Mouse (Mus musculus): ENCODE data around the gene Extl1.
A peak's percentile ranks its signal among the peaks of the same experiment; 100 is the strongest.
"Not testable (repeated sequence)": the region's sequence is repeated elsewhere in the genome, so short reads cannot be mapped to it uniquely, and the experiment has no call there.

Extl1 gene

GRCm38 (mm10) chr4:134383750-134384149 lies at the start of gene Extl1:
Gene Extl1 (minus strand): TSS chr4:134383850.
- not testable (repeated sequence) for DNase-seq

- DNase-seq: no peak
Observed at GRCm38 (mm10) chr4:134432686-134433360, 49.2 kb upstream of the Extl1 start.

- DNase-seq: peak; percentile 44
Observed at GRCm38 (mm10) chr4:134430381-134431004, 46.8 kb upstream of the Extl1 start.

- no peak for DNase-seq
Observed at GRCm38 (mm10) chr4:134425088-134425487, 41.4 kb upstream of the Extl1 start.

- DNase-seq: no peak
Observed at GRCm38 (mm10) chr4:134423949-134424348, 40.3 kb upstream of the Extl1 start.

- no peak for DNase-seq
Observed at GRCm38 (mm10) chr4:134421971-134422370, 38.3 kb upstream of the Extl1 start.

- no peak for DNase-seq
Observed at GRCm38 (mm10) chr4:134417111-134417510, 33.5 kb upstream of the Extl1 start.

- DNase-seq: no peak
Observed at GRCm38 (mm10) chr4:134416602-134417001, 33.0 kb upstream of the Extl1 start.

- DNase-seq: no peak
Observed at GRCm38 (mm10) chr4:134416177-134416576, 32.5 kb upstream of the Extl1 start.

- no peak for DNase-seq
Observed at GRCm38 (mm10) chr4:134409286-134409685, 25.6 kb upstream of the Extl1 start.

GRCm38 (mm10) chr4:134403721-134404120 lies 20.1 kb upstream of the Extl1 start:
- no peak for DNase-seq

- DNase-seq: peak; percentile 66
Observed at GRCm38 (mm10) chr4:134402571-134403262, 19.1 kb upstream of the Extl1 start.

- no peak for DNase-seq
Observed at GRCm38 (mm10) chr4:134401856-134402570, 18.4 kb upstream of the Extl1 start.

GRCm38 (mm10) chr4:134401181-134401661 lies 17.6 kb upstream of the Extl1 start:
- peak; percentile 71 for DNase-seq

GRCm38 (mm10) chr4:134400206-134400605 lies 16.6 kb upstream of the Extl1 start:
- no peak for DNase-seq

GRCm38 (mm10) chr4:134397732-134398131 lies 14.1 kb upstream of the Extl1 start:
- DNase-seq: no peak

GRCm38 (mm10) chr4:134397121-134397520 lies 13.5 kb upstream of the Extl1 start:
- peak; percentile 80 for DNase-seq

GRCm38 (mm10) chr4:134395977-134396825 lies 12.6 kb upstream of the Extl1 start, which contains the start of gene Pafah2:
Gene Pafah2 (plus strand): TSS chr4:134396320.
- peak; percentile 95 for DNase-seq

GRCm38 (mm10) chr4:134395142-134395541 lies 11.5 kb upstream of the Extl1 start:
- no peak for DNase-seq

GRCm38 (mm10) chr4:134393026-134393425 lies 9.4 kb upstream of the Extl1 start:
- DNase-seq: no peak

- peak; percentile 38 for DNase-seq
Observed at GRCm38 (mm10) chr4:134392595-134392994, 8.9 kb upstream of the Extl1 start.

- DNase-seq: no peak
Observed at GRCm38 (mm10) chr4:134391636-134392035, 8.0 kb upstream of the Extl1 start.
